Mouse (Mus musculus) small intestine, adult 2 months (tissue): Measurements from ENCODE around the gene Mdga1. TPM values are rescaled to one million over a fixed set of nuclear protein-coding genes. Genes with fewer than 3 reads are reported as not detected.

ENCODE experiments used
- H3K27ac ChIP-seq: fragments of 200-500 bp; 2 replicates; pipeline ENCODE4 v1.5.1; 2012; ENCODE audit warnings: low read depth, low read length, control low read depth, inconsistent platforms; ENCODE audit not compliant: insufficient read depth
- H3K27me3 ChIP-seq: fragments of 200-500 bp; 2 replicates; pipeline ENCODE4 v1.6.1; 2012; ENCODE audit warnings: mild to moderate bottlenecking, moderate library complexity, low read length, inconsistent platforms; ENCODE audit not compliant: control insufficient read depth, insufficient read depth
- H3K36me3 ChIP-seq: fragments of 200-500 bp; 2 replicates; pipeline ENCODE4 v1.6.1; 2012; ENCODE audit warnings: mild to moderate bottlenecking, low read length, control low read depth, inconsistent platforms; ENCODE audit not compliant: control insufficient read depth, insufficient read depth
- H3K4me1 ChIP-seq: fragments of 200-500 bp; 2 replicates; pipeline ENCODE4 v1.6.1; 2012; ENCODE audit warnings: low read length, inconsistent platforms, mixed read lengths; ENCODE audit not compliant: control insufficient read depth, insufficient read depth, insufficient read length
- H3K4me3 ChIP-seq: fragments of 200-500 bp; 2 replicates; pipeline ENCODE4 v1.5.1; 2012; ENCODE audit warnings: low read depth, mild to moderate bottlenecking, control low read depth, inconsistent platforms, low read length, moderate library complexity
- CTCF ChIP-seq: fragments of 200-500 bp; IDR thresholded peaks from 2 replicates; pipeline ENCODE4 v1.5.1; 2012; ENCODE audit warnings: low read depth, mild to moderate bottlenecking, control low read depth, inconsistent platforms, low read length, moderate library complexity, mixed read lengths; ENCODE audit not compliant: insufficient replicate concordance, insufficient read length; ENCODE audit errors: extremely low read depth
- POLR2A ChIP-seq: fragments of 200-500 bp; IDR thresholded peaks from 2 replicates; pipeline ENCODE4 v1.6.1; 2012; ENCODE audit warnings: low read depth, mild to moderate bottlenecking, control low read depth, inconsistent platforms, low read length, moderate library complexity
- WGBS: fragments of 180-500 bp; shearing (Covaris S2); methylation state at CpG from one replicate; pipeline ENCODE4 v1.1.7; 2018; 5-methylcytosine and 5-hydroxymethylcytosine counted together
- polyA plus RNA-seq: library from polyadenylated mRNA; depleted of rRNA; stranded (reverse); fragments of >200 nt; gene quantifications from 2 replicates; pipeline ENCODE4 v1.2.3, GENCODE M21; 2012

Mdga1 gene
- polyA plus RNA-seq, 1 experiment = 1.1 TPM

DNA sequence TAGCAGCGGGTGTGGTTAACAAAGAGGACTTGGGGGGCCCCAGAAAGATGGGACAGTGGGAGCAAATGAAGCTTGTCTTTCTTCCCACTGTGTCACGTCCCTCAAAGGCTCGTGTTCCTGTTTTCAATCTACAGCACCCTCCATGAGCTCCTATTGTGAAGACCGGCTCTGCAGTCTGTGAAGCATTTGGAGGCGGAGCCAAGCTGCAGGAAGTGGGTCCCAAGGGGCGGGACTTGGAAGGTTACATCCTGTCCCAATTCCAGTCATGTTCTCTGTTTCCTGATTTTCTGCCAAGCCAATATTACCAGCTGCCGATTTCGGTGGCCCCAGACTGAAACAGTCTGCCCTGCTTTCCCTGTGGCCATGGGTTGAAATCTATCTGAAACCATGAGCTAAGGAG, 11.7 kb upstream of the Mdga1 start:
- H3K4me3 ChIP-seq = no peak overlapping the region
- no peak overlapping the region for H3K27ac ChIP-seq
- WGBS = 82% methylated on average over 8 of the region's 8 CpGs
- no peaks in the 10 kb centered on the region for H3K36me3 ChIP-seq
- H3K4me1 ChIP-seq = peaks cover 13% of the 10 kb centered on the region
- TF ChIP-seq POLR2A = no peak
- TF ChIP-seq CTCF = no peak
- H3K27me3 ChIP-seq = no peaks in the 10 kb centered on the region

DNA sequence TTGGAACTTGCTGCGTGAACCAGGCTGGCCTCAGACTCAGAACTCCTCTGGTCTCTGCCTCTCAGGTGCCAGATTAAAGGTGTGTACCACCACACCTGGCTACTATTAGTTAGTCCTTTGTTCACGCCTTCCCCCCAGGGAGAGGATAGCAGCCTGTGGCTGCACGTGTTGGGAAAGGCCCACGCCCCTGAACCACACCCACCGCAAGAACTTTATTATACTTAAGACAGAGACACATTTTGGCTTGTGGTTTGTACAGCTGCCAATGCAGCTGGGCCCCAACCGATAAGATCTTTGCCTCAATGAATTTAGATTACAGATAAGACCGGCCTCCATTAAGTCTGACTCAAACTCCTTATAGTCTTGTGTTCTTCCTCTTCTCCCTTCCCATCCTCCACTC, 10.0 kb upstream of the Mdga1 start:
- WGBS = 14% methylated on average over 7 of the region's 7 CpGs

DNA sequence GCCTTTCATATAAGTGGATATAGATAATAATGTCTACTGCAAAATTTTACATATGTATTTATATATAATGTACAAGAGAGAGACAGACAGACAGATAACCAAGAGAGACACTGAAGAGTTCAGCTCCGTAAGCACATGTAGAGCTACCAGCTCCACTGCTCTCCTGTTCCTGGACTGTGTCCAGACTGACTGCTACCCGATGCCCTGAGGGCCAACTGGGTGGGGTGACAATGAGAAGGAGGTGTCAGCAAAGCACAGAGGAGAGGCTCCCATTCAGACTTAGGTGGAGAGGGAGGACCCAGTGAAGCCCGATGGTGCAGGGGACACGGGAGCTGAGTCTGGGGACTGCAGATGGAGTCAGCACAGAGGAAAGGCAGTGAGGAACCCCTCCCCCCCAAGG, 9.1 kb upstream of the Mdga1 start:
- no peak for TF ChIP-seq CTCF
- TF ChIP-seq POLR2A = no peak; the same call in 1 of the 2 replicates
- no peak overlapping the region for H3K27ac ChIP-seq
- H3K27me3 ChIP-seq = no peaks in the 10 kb centered on the region
- no peaks in the 10 kb centered on the region for H3K36me3 ChIP-seq
- WGBS = 39% methylated on average over 4 of the region's 4 CpGs
- peaks cover 13% of the 10 kb centered on the region for H3K4me1 ChIP-seq
- no peak overlapping the region for H3K4me3 ChIP-seq

More for the DNA sequence above, 10.0 kb upstream of the Mdga1 start:
- no peak for TF ChIP-seq CTCF
- no peak for TF ChIP-seq POLR2A
- no peak overlapping the region for H3K27ac ChIP-seq
- H3K27me3 ChIP-seq = no peaks in the 10 kb centered on the region
- H3K4me3 ChIP-seq = no peak overlapping the region
- peaks cover 13% of the 10 kb centered on the region for H3K4me1 ChIP-seq
- H3K36me3 ChIP-seq = no peaks in the 10 kb centered on the region

DNA sequence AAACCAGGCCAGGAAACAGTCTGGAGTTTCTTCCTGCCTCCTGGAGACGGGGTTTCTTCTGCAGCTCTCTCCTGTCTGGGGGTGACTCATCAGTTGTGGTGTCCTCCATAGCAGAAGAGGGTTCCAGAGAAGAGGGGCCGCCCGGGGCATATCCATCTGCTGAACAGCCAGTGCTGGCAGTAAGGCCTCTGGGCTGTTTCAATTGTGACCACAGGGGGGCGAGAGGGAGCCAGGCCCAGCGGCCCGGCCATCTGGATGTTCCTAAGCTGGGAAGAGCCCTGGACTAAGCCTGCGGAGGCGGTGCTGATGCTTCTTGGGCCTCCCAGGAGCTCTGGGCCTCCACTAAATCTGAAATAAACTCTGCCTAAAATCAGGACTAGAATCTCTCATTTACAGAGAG, 5.8 kb upstream of the Mdga1 start:
- WGBS = 3% methylated on average over 8 of the region's 8 CpGs
- Histone ChIP-seq H3K27ac (no peak overlapping the region), H3K4me1 (peaks cover 13% of the 10 kb centered on the region), H3K36me3 (no peaks in the 10 kb centered on the region), H3K27me3 (no peaks in the 10 kb centered on the region), H3K4me3 (no peak overlapping the region)
- no peak; the same call in 1 of the 2 replicates for TF ChIP-seq POLR2A
- peak; percentile 93 for TF ChIP-seq CTCF

DNA sequence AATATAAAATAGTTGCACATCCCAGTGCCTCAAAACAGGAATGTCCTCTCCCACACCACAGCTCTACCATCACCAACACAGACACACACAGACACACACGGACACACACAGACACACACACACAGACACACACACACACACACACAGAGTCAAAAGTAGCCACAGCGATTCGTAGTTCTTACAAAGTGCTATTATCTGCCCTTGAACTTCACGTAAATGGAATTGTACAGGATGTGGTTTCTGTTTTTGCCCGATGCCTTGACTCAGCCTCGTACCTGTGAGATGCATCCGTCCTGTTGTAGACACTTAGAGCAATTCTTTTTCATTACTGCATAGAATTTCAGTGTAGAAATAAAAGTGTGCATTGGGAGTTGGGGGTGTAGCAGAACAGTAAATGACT, 3.3 kb upstream of the Mdga1 start:
- TF ChIP-seq CTCF (no peak), POLR2A (no peak)
- 86% methylated on average over 7 of the region's 7 CpGs for WGBS
- Histone ChIP-seq H3K4me1 (no peaks in the 10 kb centered on the region), H3K36me3 (no peaks in the 10 kb centered on the region), H3K4me3 (no peak overlapping the region), H3K27me3 (no peaks in the 10 kb centered on the region), H3K27ac (no peak overlapping the region)

DNA sequence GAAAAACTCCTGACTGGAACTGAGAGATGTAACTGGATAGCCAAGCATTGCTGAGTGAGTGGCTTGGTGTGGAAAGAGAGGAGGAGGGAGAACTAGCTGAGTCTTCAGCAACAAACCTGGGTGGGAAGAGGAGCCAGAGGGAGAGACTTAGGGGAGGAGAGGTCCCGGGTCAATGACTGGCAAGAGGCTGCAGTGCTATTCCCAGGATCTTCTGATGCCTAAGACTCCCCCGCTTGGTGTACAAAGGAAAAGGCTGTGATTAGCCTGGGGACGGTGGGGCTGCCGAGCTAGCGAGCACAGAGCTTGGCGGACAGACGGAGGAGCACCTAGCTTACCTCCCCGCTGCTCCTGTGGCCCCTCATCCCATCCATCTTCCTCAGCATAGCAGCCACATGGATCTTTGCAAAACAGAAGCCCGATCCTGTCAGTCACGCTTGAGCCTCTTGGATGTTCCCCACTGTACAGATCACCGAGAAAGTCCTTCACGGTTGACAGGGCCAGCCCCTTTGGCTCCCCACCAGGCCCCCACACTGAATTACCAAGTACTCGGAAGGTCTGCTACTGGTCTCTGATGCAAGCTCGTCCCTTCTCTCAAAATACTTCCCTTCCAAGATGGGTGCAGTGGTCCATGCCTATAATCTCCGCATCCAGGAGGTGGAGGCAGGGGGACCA, 2.0 kb upstream of the Mdga1 start:
- H3K4me3 ChIP-seq = no peak overlapping the region
- no peaks in the 10 kb centered on the region for H3K36me3 ChIP-seq
- no peaks in the 10 kb centered on the region for H3K27me3 ChIP-seq
- no peak overlapping the region for H3K27ac ChIP-seq
- TF ChIP-seq CTCF (no peak), POLR2A (no peak)
- H3K4me1 ChIP-seq = no peaks in the 10 kb centered on the region
- WGBS = 81% methylated on average over 15 of the region's 15 CpGs

DNA sequence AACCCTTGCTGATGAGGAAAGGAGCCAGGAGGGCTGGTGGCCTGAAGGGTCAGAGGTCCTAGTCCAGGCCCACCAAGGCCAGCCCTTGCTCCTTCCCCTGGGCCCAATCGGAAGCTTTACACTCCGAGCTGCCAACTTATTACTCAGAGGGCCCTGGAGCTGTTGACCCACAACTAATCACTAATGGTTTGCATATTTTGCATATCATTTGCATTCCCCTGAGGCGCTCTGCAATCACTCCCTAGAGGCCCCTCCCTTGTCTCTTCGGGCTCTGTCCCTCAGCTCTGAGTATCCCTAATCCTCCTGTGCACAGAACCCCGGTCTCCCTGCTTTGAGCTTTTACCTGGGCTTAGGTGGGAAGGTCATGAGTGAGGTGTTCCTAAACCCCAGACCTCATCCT, 4.4 kb downstream of the Mdga1 start:
- Histone ChIP-seq H3K4me3 (no peak overlapping the region), H3K36me3 (no peaks in the 10 kb centered on the region), H3K27me3 (peaks cover 14% of the 10 kb centered on the region), H3K27ac (no peak overlapping the region), H3K4me1 (peaks cover 3% of the 10 kb centered on the region; the same call in 1 of the 2 replicates)
- 84% methylated on average over 5 of the region's 5 CpGs for WGBS
- TF ChIP-seq POLR2A (no peak), CTCF (no peak)
